Mouse (Mus musculus) embryonic fibroblast, embryonic 13.5 days (primary cell): ENCODE results near the gene Arhgef38. TPM values are rescaled to one million over a fixed set of nuclear protein-coding genes. Genes with fewer than 3 reads are reported as not detected.

Experiments
- H3K27ac ChIP-seq: 2 replicates; pipeline ENCODE4 v1.5.1; 2012; ENCODE audit warnings: low read length, control low read depth, inconsistent platforms; ENCODE audit not compliant: insufficient read depth
- H3K4me1 ChIP-seq: 2 replicates; pipeline ENCODE4 v1.6.1; 2011; ENCODE audit warnings: low read length; ENCODE audit not compliant: control insufficient read depth, insufficient read depth
- H3K4me3 ChIP-seq: 2 replicates; pipeline ENCODE4 v1.5.1; 2011; ENCODE audit warnings: mild to moderate bottlenecking, control low read depth, low read length; ENCODE audit not compliant: insufficient read depth
- CTCF ChIP-seq: IDR thresholded peaks from 2 replicates; pipeline ENCODE4 v1.5.1; 2011; ENCODE audit warnings: mild to moderate bottlenecking, control low read depth, low read length, moderate library complexity, borderline replicate concordance; ENCODE audit not compliant: insufficient read depth
- POLR2A ChIP-seq: IDR thresholded peaks from 2 replicates; pipeline ENCODE4 v1.6.1; 2011; ENCODE audit warnings: low read depth, mild to moderate bottlenecking, control low read depth, low read length, moderate library complexity
- polyA plus RNA-seq: library from polyadenylated mRNA; stranded (reverse); fragments of >200 nt; gene quantifications from 2 replicates; pipeline ENCODE4 v1.2.4, GENCODE M21; 2011; ENCODE audit warnings: low read depth; ENCODE audit not compliant: missing spikeins, insufficient read length

Gene Arhgef38
- polyA plus RNA-seq, 1 experiment: not detected

- no peak for TF ChIP-seq CTCF
- TF ChIP-seq POLR2A: no peak
- peak overlapping the region; percentile 89 for H3K4me3 ChIP-seq
- H3K4me1 ChIP-seq: no peaks in the 10 kb centered on the region
- peak overlapping the region; percentile 70 for H3K27ac ChIP-seq
Measured at GRCm38 (mm10) chr3:133090247-133091120, 144.3 kb downstream of the Arhgef38 start.

DNA sequence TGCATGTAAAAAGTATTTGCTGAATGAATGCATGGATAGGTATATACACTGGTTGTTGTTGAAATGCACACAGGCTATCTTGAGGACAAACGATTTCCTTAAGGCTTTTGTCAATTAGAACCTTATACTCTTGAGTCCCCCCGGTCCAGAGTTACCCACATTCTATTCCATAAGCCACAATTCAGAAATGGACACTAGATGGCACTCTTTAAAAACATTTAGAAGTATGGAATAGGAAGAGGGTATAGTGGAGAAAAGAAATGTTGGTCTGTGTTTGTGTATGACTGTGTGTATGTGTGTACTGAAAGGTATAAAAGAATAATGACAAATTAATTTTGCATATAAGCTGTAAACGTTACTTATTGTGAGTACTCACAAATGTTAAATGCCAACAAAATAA, 148.9 kb downstream of the Arhgef38 start:
- TF ChIP-seq CTCF (no peak), POLR2A (no peak)
- Histone ChIP-seq H3K27ac (no peak overlapping the region), H3K4me3 (no peak overlapping the region), H3K4me1 (no peaks in the 10 kb centered on the region)

DNA sequence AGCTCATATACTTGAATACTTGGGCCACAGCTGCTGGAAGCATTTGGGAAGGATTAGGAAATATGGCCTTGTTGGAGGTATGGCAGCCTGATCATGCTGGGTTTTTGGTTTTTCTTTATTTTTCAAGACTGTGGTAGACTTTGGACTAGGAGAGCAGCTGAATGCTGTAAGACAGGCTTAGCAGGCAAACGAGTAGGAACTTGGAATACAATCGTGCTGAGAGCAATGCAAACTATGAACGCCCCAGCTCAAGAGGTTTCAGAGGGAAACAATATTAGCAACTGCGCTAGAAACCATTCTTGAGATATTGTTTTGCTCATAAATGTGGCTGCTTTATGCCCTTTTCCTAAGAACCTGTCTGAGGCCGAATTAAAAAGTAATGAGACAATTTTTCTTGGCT, 152.0 kb downstream of the Arhgef38 start:
- no peak overlapping the region for H3K4me3 ChIP-seq

DNA sequence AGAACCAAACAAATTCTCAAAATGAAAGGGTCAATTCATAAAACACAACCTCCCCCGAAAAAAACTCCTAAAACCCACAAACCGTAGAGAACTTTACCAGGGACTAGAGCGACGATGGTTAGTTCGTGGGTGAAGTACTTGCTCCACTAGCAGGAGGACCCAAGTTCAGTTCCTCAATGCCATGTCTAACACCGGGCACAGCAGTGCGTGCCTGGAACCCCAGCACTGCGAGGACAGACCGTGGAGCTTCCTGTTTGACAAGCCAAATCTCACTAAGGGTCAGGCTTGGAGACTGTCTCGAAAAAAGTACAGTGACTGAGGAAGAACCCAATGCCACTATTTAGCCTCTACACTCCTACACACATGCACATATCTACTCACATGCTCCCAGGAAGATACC, 159.2 kb downstream of the Arhgef38 start:
- Histone ChIP-seq H3K4me3 (no peak overlapping the region), H3K4me1 (no peaks in the 10 kb centered on the region), H3K27ac (no peak overlapping the region)
- TF ChIP-seq CTCF (no peak), POLR2A (no peak)

More for the DNA sequence above, 152.0 kb downstream of the Arhgef38 start:
- no peak overlapping the region for H3K27ac ChIP-seq
- no peaks in the 10 kb centered on the region for H3K4me1 ChIP-seq
- TF ChIP-seq CTCF: no peak
- TF ChIP-seq POLR2A: no peak

Other genes starting within 250 kb of the Arhgef38 start
- gene Ints12, start 143.1 kb downstream of the Arhgef38 start, polyA plus RNA-seq: 13.5 and 17.1 TPM in 2 replicates
- 17.4 and 20.4 TPM in 2 replicates for gene Gstcd, start 142.9 kb downstream of the Arhgef38 start, polyA plus RNA-seq
- 34.9 and 40.2 TPM in 2 replicates for gene Ppa2, start 75.2 kb upstream of the Arhgef38 start, polyA plus RNA-seq